15 mouse cellular contexts compared by ENCODE assay signal in the genomic region with DNA sequence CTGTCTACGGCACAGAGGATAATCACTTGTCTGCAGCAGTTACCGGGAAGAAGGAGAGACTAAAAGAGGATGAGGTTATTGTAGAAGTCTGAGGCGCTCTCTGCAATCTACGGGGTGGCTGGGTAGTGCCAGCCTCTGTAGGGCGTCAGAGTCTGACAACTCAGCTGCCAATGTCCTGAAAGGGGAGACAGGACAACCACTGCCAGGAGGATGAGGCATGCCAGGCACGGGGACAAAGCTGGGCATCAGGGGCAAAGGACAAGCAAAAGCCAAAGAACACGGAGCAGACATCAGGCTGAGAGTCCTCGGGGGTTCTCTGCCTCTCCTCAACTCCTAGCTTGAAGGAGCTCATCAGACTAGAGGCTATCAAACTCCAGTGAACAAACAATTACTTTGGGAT.
DNase-seq lines count a peak whose midpoint lies in the region; TF ChIP-seq lines count a peak whose summit lies in the region.
"Had no signal": no experiment of that assay in that cellular context is flagged by ENCODE, and none has a peak within 500 bp of the region (broad histone marks: within the 10 kb centered on the region; RNA-seq: fewer than 3 reads in every experiment).

No protein-coding gene starts in this region.

- peak; percentile 51 to 72 for DNase-seq in heart, adult 18-20 months
- DNase-seq in heart, postnatal 36 days: no peak
- peak; percentile 91 for DNase-seq in gastrocnemius, adult 2 months
- DNase-seq in gastrocnemius, postnatal 10 days: peak; percentile 49
- peak; percentile 91 for DNase-seq in skeletal muscle tissue, adult 2 months (ENCODE audit: low read depth, low spot score)
- no peak for DNase-seq in left cerebral cortex, postnatal 10 days (ENCODE audit: extremely low spot score in 1 of 2, low spot score in 2 of 2)
- no peak for DNase-seq in thymus, postnatal 25 days
- DNase-seq: adrenal gland, postnatal 14 days; cerebellum, adult 18-20 months; cerebellum, adult 9-11 months; cerebellum, postnatal 36 days; heart, postnatal 4 days had no signal

- H3K4me3 ChIP-seq in gastrocnemius, adult 2 months: peak overlapping the region; percentile 48
- H3K4me3 ChIP-seq: embryonic facial prominence, embryonic 13.5 days; forebrain, embryonic 12.5 days; hindbrain, embryonic 12.5 days had no signal

- no peak for TF ChIP-seq CTCF in gastrocnemius, adult 2 months (IDR thresholded peaks at IDR 0.05)

- peak overlapping the region; percentile 95 for H3K27ac ChIP-seq in gastrocnemius, adult 2 months
- H3K27ac ChIP-seq: embryonic facial prominence, embryonic 13.5 days; forebrain, embryonic 12.5 days; hindbrain, embryonic 12.5 days had no signal

- intact Hi-C loops in heart, postnatal 36 days (cut with DNase I): no loop called here
- intact Hi-C loops in gastrocnemius, adult 2 months (cut with DNase I): loop anchor here (1.0 kb wide), 1 partner anchor 37 kb away; no protein-coding TSS in a partner anchor
- intact Hi-C loops in left cerebral cortex, postnatal 10 days (cut with DNase I): loop anchor here (5.0 kb wide), 1 partner anchor 211 kb away; no protein-coding TSS in a partner anchor

Comparison
In these comparisons a context has a peak if more than half of its experiments do, and no peak if none do; other contexts are left out.
1. DNase-seq: peak in heart, adult 18-20 months (2 of 2), gastrocnemius, adult 2 months (single experiment), gastrocnemius, postnatal 10 days (single experiment) and skeletal muscle tissue, adult 2 months (single experiment); none in heart, postnatal 36 days (0 of 2), left cerebral cortex, postnatal 10 days (0 of 2) and thymus, postnatal 25 days (single experiment).